Mouse (Mus musculus) hindlimb bud, embryonic 11.5 days (tissue): ENCODE measurements around the gene Cebpb.
A peak's percentile ranks its signal among the peaks of the same experiment; 100 is the strongest.
"Not testable (repeated sequence)": the region's sequence is repeated elsewhere in the genome, so short reads cannot be mapped to it uniquely, and the experiment has no call there.

Experiments used
- DNase-seq: peaks from one replicate; pipeline ENCODE4 v3.0.0-alpha.2; 2012; ENCODE audit warnings: low read depth, low spot score; ENCODE audit errors: extremely low spot score

Gene Cebpb

GRCm38 (mm10) chr2:167688498-167689451, at the start of gene Cebpb:
Cebpb (plus strand) TSS chr2:167688915.
- no peak for DNase-seq

- DNase-seq = no peak
These were observed 48.4 kb upstream of the Cebpb start for GRCm38 (mm10) chr2:167640279-167640678.

GRCm38 (mm10) chr2:167641337-167641736, 47.4 kb upstream of the Cebpb start:
- no peak for DNase-seq

GRCm38 (mm10) chr2:167642164-167642563, 46.6 kb upstream of the Cebpb start:
- DNase-seq = no peak

GRCm38 (mm10) chr2:167643356-167644052, 45.2 kb upstream of the Cebpb start:
- DNase-seq = not testable (repeated sequence)

GRCm38 (mm10) chr2:167646411-167646810, 42.3 kb upstream of the Cebpb start:
- DNase-seq = no peak

GRCm38 (mm10) chr2:167649290-167650032, 39.3 kb upstream of the Cebpb start:
- DNase-seq = no peak

GRCm38 (mm10) chr2:167651622-167652021, 37.1 kb upstream of the Cebpb start:
- no peak for DNase-seq

- no peak for DNase-seq
These were observed 36.0 kb upstream of the Cebpb start for GRCm38 (mm10) chr2:167652694-167653093.

GRCm38 (mm10) chr2:167654911-167655600, 33.7 kb upstream of the Cebpb start:
- no peak for DNase-seq

GRCm38 (mm10) chr2:167656629-167657478, 31.9 kb upstream of the Cebpb start:
- no peak for DNase-seq

GRCm38 (mm10) chr2:167657973-167658372, 30.7 kb upstream of the Cebpb start:
- no peak for DNase-seq

GRCm38 (mm10) chr2:167658712-167659111, 30.0 kb upstream of the Cebpb start:
- DNase-seq = no peak

GRCm38 (mm10) chr2:167659177-167659846, 29.4 kb upstream of the Cebpb start:
- no peak for DNase-seq

- no peak for DNase-seq
These were observed 28.7 kb upstream of the Cebpb start for GRCm38 (mm10) chr2:167659847-167660610.

- no peak for DNase-seq
These were observed 28.1 kb upstream of the Cebpb start for GRCm38 (mm10) chr2:167660611-167660971.

GRCm38 (mm10) chr2:167661270-167662203, 27.2 kb upstream of the Cebpb start, which contains the start of gene Gm20431:
Gm20431 (minus strand) TSS chr2:167661496.
- DNase-seq = peak; percentile 49
